Mouse (Mus musculus) E14TG2a.4 (cell line): ENCODE measurements at regions not wholly inside any gene's neighbourhood (a gene's known extent, or its start where the extent isn't known, plus 50 kb on each side); places are given as distances from the start of the nearest gene placed in this dataset.

Experiments
- CTCF ChIP-seq: conservative IDR thresholded peaks from 2 replicates; pipeline ENCODE4 v1.5.1; 2014; ENCODE audit warnings: low read length
- POU5F1 ChIP-seq: IDR thresholded peaks from 2 replicates; pipeline ENCODE4 v1.6.1; 2014; ENCODE audit warnings: low read length, borderline replicate concordance

GRCm38 (mm10) chr7:130037573-130037925 lies 445.9 kb downstream of the Wdr11 start:
- TF ChIP-seq CTCF (no peak), POU5F1 (no peak)
